Mouse (Mus musculus): ENCODE measurements at regions not wholly inside any gene's neighbourhood (a gene's known extent, or its start where the extent isn't known, plus 50 kb on each side); places are given as distances from the start of the nearest gene placed in this dataset.

DNA sequence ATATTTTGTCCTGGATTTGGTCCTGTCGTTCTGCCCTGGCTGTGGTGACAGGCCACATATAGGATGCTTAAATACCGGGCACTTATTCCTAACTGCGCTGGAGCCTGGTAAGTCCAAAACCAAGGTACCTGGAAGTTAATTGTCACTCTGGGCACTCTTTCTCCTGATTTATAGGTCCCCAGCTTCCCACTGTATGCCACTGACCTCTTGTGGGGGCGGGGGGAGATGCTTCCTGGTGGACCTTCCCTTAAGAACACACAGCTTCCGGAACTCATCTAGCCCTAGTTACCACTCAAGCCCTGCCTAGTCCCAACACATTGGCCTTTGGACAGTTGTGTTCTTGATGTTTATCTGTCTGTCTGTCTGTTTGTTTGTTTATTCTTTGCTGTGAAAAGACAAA is 165.3 kb upstream of the Ppp2r2d start:
- no peaks in the 10 kb centered on the region for H3K4me1 ChIP-seq
- H3K9me3 ChIP-seq: no peaks in the 10 kb centered on the region
- H3K27ac ChIP-seq (replicated peaks): no peak overlapping the region
- H3K4me3 ChIP-seq: no peak overlapping the region
- H3K27me3 ChIP-seq: no peaks in the 10 kb centered on the region
- H3K4me2 ChIP-seq (replicated peaks): no peak overlapping the region
- ATAC-seq (replicated peaks): no peak
- H3K9ac ChIP-seq (replicated peaks): no peak overlapping the region
- no peaks in the 10 kb centered on the region for H3K36me3 ChIP-seq
- 89% methylated on average over 5 of the region's 5 CpGs for WGBS

DNA sequence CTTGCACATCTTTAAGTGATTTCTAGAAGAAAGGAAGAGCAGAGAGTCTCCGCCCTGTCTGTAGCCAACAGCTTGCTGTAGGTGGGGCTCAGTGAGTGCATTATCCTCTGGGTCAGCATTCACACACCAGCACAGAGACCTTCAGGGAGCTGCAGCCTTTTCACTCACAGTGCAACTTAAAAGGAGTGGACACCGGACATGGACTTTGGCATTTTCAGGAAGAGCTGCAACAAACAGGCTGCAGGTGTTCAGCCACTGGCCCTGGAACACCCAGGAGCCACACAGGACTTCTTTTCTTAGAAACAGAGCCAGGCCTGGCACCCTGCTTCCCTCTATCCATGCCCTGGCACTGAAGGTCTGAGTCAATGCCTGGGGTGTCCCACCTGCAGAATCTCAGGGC is 166.3 kb upstream of the Ppp2r2d start:
- no peaks in the 10 kb centered on the region for H3K27me3 ChIP-seq
- no peaks in the 10 kb centered on the region for H3K9me3 ChIP-seq
- no peak overlapping the region for H3K27ac ChIP-seq (replicated peaks)
- no peaks in the 10 kb centered on the region for H3K36me3 ChIP-seq
- no peak overlapping the region for H3K4me2 ChIP-seq (replicated peaks)
- no peak for ATAC-seq (replicated peaks)
- 77% methylated on average over 2 of the region's 2 CpGs for WGBS
- H3K4me1 ChIP-seq: no peaks in the 10 kb centered on the region
- H3K9ac ChIP-seq (replicated peaks): no peak overlapping the region
- H3K4me3 ChIP-seq: no peak overlapping the region

DNA sequence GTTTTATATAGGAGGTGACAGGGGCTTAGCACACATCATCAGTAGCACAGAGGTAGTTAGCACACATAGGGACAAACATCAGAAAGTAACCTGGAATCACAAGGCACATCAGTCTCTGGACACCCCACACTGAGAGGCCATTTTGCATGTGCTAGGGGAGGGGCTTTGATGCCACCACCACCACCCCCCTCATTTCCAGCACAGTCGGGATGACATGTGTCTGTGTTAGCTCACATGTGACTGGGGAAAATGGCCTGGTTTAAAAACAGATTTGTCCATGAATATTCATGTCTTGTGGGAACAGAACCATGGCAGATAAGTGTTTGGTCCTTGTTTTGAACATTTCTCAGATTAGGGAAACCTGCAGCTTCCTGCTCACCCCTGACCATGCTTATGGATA is 172.9 kb upstream of the Ppp2r2d start:
- H3K4me1 ChIP-seq: peaks cover 28% of the 10 kb centered on the region
- no peak overlapping the region for H3K4me2 ChIP-seq (replicated peaks)
- no peak overlapping the region for H3K4me3 ChIP-seq
- H3K27ac ChIP-seq (replicated peaks): peak overlapping the region; percentile 31; the same call in 1 of the 2 replicates
- ATAC-seq (replicated peaks): peak; percentile 84
- no peak overlapping the region for H3K9ac ChIP-seq (replicated peaks)
- 29% methylated on average over 1 of the region's 1 CpGs for WGBS
- no peaks in the 10 kb centered on the region for H3K9me3 ChIP-seq
- H3K27me3 ChIP-seq: no peaks in the 10 kb centered on the region
- H3K36me3 ChIP-seq: no peaks in the 10 kb centered on the region

DNA sequence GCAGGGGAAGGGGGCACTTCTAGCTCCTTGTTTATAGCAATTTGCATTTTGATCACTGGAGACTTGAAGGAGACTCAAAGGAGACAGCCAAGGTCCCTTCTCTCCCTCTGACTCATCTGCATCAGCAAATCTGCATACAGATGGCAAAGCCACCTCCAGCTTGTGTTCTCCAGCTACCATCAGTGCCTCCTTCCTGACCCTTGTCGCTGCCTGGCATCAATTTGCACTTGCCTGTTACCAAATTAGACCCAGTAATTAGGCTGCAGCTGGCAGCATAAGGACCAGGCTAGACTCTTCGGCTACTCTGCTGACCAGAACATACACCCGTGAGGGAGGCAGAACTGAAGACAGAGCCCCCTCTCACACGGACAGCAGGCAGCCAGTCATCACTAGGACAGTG is 177.5 kb upstream of the Ppp2r2d start:
- no peak overlapping the region for H3K4me3 ChIP-seq
- H3K9me3 ChIP-seq: no peaks in the 10 kb centered on the region
- H3K36me3 ChIP-seq: no peaks in the 10 kb centered on the region
- peak; percentile 76 for ATAC-seq (replicated peaks)
- H3K27ac ChIP-seq (replicated peaks): peak overlapping the region; percentile 77
- no peaks in the 10 kb centered on the region for H3K27me3 ChIP-seq
- no peak overlapping the region for H3K9ac ChIP-seq (replicated peaks)
- H3K4me1 ChIP-seq: peaks cover 30% of the 10 kb centered on the region
- no peak overlapping the region for H3K4me2 ChIP-seq (replicated peaks)
- WGBS: 21% methylated on average over 4 of the region's 4 CpGs

GRCm38 (mm10) chr7:138660124-138660523 is 185.8 kb upstream of the Ppp2r2d start:
- Histone ChIP-seq H3K9me3 (no peaks in the 10 kb centered on the region), H3K36me3 (no peaks in the 10 kb centered on the region), H3K4me2 (replicated peaks) (no peak overlapping the region), H3K27me3 (no peaks in the 10 kb centered on the region), H3K4me3 (no peak overlapping the region), H3K9ac (replicated peaks) (no peak overlapping the region), H3K27ac (replicated peaks) (no peak overlapping the region), H3K4me1 (no peaks in the 10 kb centered on the region)
- ATAC-seq (replicated peaks): no peak
- 86% methylated on average over 4 of the region's 4 CpGs for WGBS

DNA sequence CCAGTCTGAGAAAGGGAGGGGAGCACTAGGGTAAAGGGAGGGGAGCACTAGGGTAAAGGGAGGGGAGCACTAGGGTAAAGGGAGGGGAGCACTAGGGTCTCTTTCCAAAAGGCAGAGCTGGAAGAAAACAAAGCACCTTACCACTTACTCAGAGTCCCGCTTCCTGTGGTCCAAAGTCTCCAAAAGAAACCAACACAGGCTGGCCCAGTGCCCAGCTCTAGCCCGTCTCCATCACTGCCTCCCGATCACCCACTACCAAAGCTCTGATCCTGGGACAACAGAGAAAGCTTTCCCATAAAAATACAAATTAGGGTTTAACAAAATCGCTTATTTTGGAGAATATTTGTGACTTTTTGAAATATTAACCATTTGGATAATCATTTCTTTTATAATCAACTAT is 188.4 kb upstream of the Ppp2r2d start:
- H3K9me3 ChIP-seq: no peaks in the 10 kb centered on the region
- H3K36me3 ChIP-seq: no peaks in the 10 kb centered on the region
- no peak overlapping the region for H3K27ac ChIP-seq (replicated peaks)
- no peaks in the 10 kb centered on the region for H3K4me1 ChIP-seq
- ATAC-seq (replicated peaks): no peak
- H3K4me2 ChIP-seq (replicated peaks): no peak overlapping the region
- H3K9ac ChIP-seq (replicated peaks): no peak overlapping the region
- 56% methylated on average over 4 of the region's 4 CpGs for whole genome bisulfite sequencing
- no peak overlapping the region for H3K4me3 ChIP-seq
- H3K27me3 ChIP-seq: no peaks in the 10 kb centered on the region

GRCm38 (mm10) chr7:138657076-138657475 is 188.8 kb upstream of the Ppp2r2d start:
- 93% methylated on average over 2 of the region's 2 CpGs for WGBS
- H3K4me1 ChIP-seq: no peaks in the 10 kb centered on the region
- H3K27me3 ChIP-seq: no peaks in the 10 kb centered on the region
- no peak overlapping the region for H3K27ac ChIP-seq (replicated peaks)
- no peaks in the 10 kb centered on the region for H3K9me3 ChIP-seq
- no peak overlapping the region for H3K9ac ChIP-seq (replicated peaks)
- H3K36me3 ChIP-seq: no peaks in the 10 kb centered on the region
- ATAC-seq (replicated peaks): no peak
- no peak overlapping the region for H3K4me2 ChIP-seq (replicated peaks)
- H3K4me3 ChIP-seq: no peak overlapping the region

GRCm38 (mm10) chr7:138655940-138656339 is 189.9 kb upstream of the Ppp2r2d start:
- Histone ChIP-seq H3K4me2 (replicated peaks) (no peak overlapping the region), H3K27ac (replicated peaks) (no peak overlapping the region), H3K9ac (replicated peaks) (no peak overlapping the region), H3K36me3 (no peaks in the 10 kb centered on the region), H3K4me1 (no peaks in the 10 kb centered on the region), H3K27me3 (no peaks in the 10 kb centered on the region), H3K4me3 (no peak overlapping the region), H3K9me3 (no peaks in the 10 kb centered on the region)
- ATAC-seq (replicated peaks): no peak
- WGBS: 43% methylated on average over 3 of the region's 3 CpGs

DNA sequence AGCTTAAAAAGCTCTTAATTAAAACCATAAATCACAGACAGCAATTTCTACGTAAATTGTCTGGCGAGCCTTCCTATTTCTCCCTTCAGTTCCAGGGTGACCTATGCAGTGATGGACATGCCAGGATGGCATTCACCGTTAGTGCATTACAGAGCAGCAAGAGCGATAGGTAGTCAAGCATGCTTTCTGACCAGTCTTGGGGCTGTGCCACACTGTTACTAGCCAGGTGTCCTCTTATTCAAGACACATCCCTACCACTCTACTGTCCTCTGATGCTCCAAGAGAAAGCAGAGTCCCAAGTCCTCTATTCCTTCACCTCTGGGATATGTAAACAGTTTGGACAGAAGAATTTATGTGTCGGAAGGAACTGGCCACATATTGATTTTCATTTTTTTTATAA is 194.9 kb upstream of the Ppp2r2d start:
- 88% methylated on average over 5 of the region's 5 CpGs for WGBS
- Histone ChIP-seq H3K4me2 (replicated peaks) (no peak overlapping the region), H3K4me1 (no peaks in the 10 kb centered on the region), H3K27me3 (no peaks in the 10 kb centered on the region), H3K9me3 (no peaks in the 10 kb centered on the region), H3K36me3 (no peaks in the 10 kb centered on the region), H3K4me3 (no peak overlapping the region), H3K9ac (replicated peaks) (no peak overlapping the region), H3K27ac (replicated peaks) (no peak overlapping the region)
- no peak for ATAC-seq (replicated peaks)

DNA sequence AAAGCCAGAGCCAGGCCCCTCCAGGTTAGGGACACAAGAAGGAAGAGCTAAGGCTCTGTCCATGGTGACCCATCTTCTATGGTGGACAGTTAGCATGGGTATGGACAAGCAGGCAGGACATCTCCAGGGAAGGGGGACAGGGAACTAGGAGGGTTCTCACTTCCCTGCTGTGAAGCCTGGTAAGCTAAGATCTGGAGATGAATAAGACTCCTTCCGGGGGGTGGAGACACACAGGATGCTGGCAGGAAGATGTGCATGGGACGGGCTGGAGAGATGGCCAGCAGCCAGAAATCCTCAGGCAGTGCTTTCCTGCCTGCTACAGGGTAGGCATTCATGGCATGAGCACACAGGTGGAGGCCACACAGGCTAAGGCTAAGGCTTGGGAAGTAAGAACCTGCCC is 198.2 kb upstream of the Ppp2r2d start:
- Histone ChIP-seq H3K4me1 (0 out of 2 replicates have a peak, but pooled peaks cover 3% of the 10 kb centered on the region), H3K27ac (replicated peaks) (no peak overlapping the region), H3K36me3 (no peaks in the 10 kb centered on the region), H3K9ac (replicated peaks) (no peak overlapping the region), H3K4me2 (replicated peaks) (no peak overlapping the region), H3K4me3 (no peak overlapping the region), H3K9me3 (no peaks in the 10 kb centered on the region), H3K27me3 (no peaks in the 10 kb centered on the region)
- 65% methylated on average over 2 of the region's 2 CpGs for WGBS
- ATAC-seq (replicated peaks): no peak

DNA sequence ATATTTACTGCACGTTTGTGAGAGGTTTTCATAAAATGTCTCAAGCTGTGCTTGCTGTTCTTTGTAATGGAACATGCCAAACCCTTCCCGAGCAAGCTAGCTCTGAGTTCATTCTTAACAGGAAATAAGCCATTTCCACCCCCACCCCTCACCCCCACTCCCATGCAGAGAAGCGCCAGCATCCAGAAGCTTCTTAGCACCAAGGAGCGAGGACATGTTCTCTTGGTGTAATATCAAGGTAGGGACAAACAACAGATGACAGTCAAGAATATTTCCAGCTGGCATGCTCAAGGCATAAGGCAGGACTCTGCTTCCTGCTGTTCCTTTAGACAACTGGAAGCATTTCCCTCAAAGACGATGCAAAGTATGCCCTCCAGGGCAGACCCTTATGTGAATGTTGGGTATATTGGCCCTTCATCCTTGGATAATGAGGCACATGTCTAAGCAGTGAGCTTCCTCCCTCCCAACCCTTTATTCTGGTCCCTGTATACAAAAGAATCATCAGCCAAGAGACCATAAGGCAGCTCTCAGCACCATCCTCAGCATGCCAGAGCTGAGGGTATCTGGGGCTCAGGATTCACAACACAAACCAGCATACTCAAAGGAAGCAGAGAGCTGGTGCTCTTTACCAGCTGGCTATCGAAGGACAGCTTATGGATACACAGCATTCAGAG is 205.2 kb upstream of the Ppp2r2d start:
- Histone ChIP-seq H3K27me3 (no peaks in the 10 kb centered on the region), H3K36me3 (no peaks in the 10 kb centered on the region), H3K9me3 (no peaks in the 10 kb centered on the region), H3K4me2 (replicated peaks) (no peak overlapping the region), H3K9ac (replicated peaks) (no peak overlapping the region), H3K27ac (replicated peaks) (no peak overlapping the region; the same call in 1 of the 2 replicates), H3K4me1 (peaks cover 10% of the 10 kb centered on the region; the same call in 1 of the 2 replicates), H3K4me3 (no peak overlapping the region)
- 48% methylated on average over 6 of the region's 6 CpGs for WGBS
- peak; percentile 58; the same call in 1 of the 2 replicates for ATAC-seq (replicated peaks)

- peaks cover 10% of the 10 kb centered on the region; the same call in 1 of the 2 replicates for H3K4me1 ChIP-seq
- H3K9me3 ChIP-seq: no peaks in the 10 kb centered on the region
- H3K4me2 ChIP-seq (replicated peaks): no peak overlapping the region
- 89% methylated on average over 3 of the region's 3 CpGs for WGBS
- no peak overlapping the region for H3K27ac ChIP-seq (replicated peaks)
- no peaks in the 10 kb centered on the region for H3K36me3 ChIP-seq
- no peaks in the 10 kb centered on the region for H3K27me3 ChIP-seq
- H3K4me3 ChIP-seq: no peak overlapping the region
- no peak overlapping the region for H3K9ac ChIP-seq (replicated peaks)
- no peak for ATAC-seq (replicated peaks)
Observed at GRCm38 (mm10) chr7:138639541-138639940, 206.3 kb upstream of the Ppp2r2d start.

GRCm38 (mm10) chr7:138626061-138626460 is 219.8 kb upstream of the Ppp2r2d start:
- no peak for ATAC-seq (replicated peaks)
- Histone ChIP-seq H3K36me3 (no peaks in the 10 kb centered on the region), H3K9me3 (no peaks in the 10 kb centered on the region), H3K4me3 (no peak overlapping the region), H3K27me3 (no peaks in the 10 kb centered on the region), H3K4me1 (no peaks in the 10 kb centered on the region), H3K27ac (replicated peaks) (no peak overlapping the region), H3K9ac (replicated peaks) (no peak overlapping the region), H3K4me2 (replicated peaks) (no peak overlapping the region)
- 83% methylated on average over 9 of the region's 9 CpGs for WGBS

Measured in forebrain, embryonic 15.5 days (tissue).